Mouse (Mus musculus) CH12.LX (cell line): Measurements from ENCODE around the gene Dok5.

Experiments used
- CTCF ChIP-seq, 2 experiments: IDR thresholded peaks in 1 of 2; conservative IDR thresholded peaks in 1 of 2; 2 replicates each; pipeline ENCODE4 v1.5.1; 2011 to 2012; ENCODE audit warnings: low read depth in 2 of 2, low read length in 2 of 2, improper control_type of control experiment in 1 of 2, inconsistent platforms in 1 of 2, mild to moderate bottlenecking in 1 of 2, moderate library complexity in 1 of 2
- ELF1 ChIP-seq: IDR thresholded peaks from 2 replicates; pipeline ENCODE4 v1.6.1; 2014; ENCODE audit warnings: low read depth, mild to moderate bottlenecking, inconsistent platforms, low read length, improper control_type of control experiment
- HCFC1 ChIP-seq: IDR thresholded peaks from 2 replicates; pipeline ENCODE4 v1.6.1; 2012; ENCODE audit warnings: low read depth, mild to moderate bottlenecking, inconsistent platforms, low read length, improper control_type of control experiment
- IRF4 ChIP-seq: IDR thresholded peaks from 2 replicates; pipeline ENCODE4 v1.6.1; 2014; ENCODE audit warnings: low read depth, mild to moderate bottlenecking, inconsistent platforms, low read length, improper control_type of control experiment
- KAT2A ChIP-seq: IDR thresholded peaks from 2 replicates; pipeline ENCODE4 v1.6.1; 2012; ENCODE audit warnings: low read length, improper control_type of control experiment, inconsistent platforms; ENCODE audit not compliant: insufficient replicate concordance
- POLR2A ChIP-seq: IDR thresholded peaks from 2 replicates; pipeline ENCODE4 v1.6.1; 2011; ENCODE audit warnings: low read depth, mild to moderate bottlenecking, improper control_type of control experiment, low read length
- SIN3A ChIP-seq: IDR thresholded peaks from 2 replicates; pipeline ENCODE4 v1.6.1; 2012; ENCODE audit warnings: low read length, improper control_type of control experiment, inconsistent platforms
- TCF12 ChIP-seq: IDR thresholded peaks from 2 replicates; pipeline ENCODE4 v1.6.1; 2014; ENCODE audit warnings: low read depth, mild to moderate bottlenecking, inconsistent platforms, low read length, improper control_type of control experiment

GRCm38 (mm10) chr2:170829191-170829611 is 97.6 kb downstream of the Dok5 start:
- TF ChIP-seq HCFC1 (no peak), IRF4 (no peak), ELF1 (no peak), TCF12 (no peak), KAT2A (no peak), CTCF (conservative IDR thresholded peaks at IDR 0.05 in 1 of 2, IDR thresholded peaks at IDR 0.05 in 1 of 2; ENCODE audit: low read depth in 2 of 2, low read length in 2 of 2) (no peak), SIN3A (no peak), POLR2A (no peak)
